Mouse (Mus musculus) forebrain, embryonic 11.5 days (tissue): ENCODE results near the gene Slc35b2. TPM values are rescaled to one million over a fixed set of nuclear protein-coding genes. Genes with fewer than 3 reads are reported as not detected.
A peak's percentile ranks its signal among the peaks of the same experiment; 100 is the strongest.

Experiments
- ATAC-seq: fragments of 200-750 bp; cut with Nextera tagmentation; replicated peaks from 2 replicates; pipeline ENCODE4 v1.8.0; 2017; ENCODE audit warnings: moderate TSS enrichment; ENCODE audit not compliant: low FRiP score
- DNase-seq: peaks from one replicate; pipeline ENCODE4 v3.0.0-alpha.2; 2017; ENCODE audit warnings: low spot score
- H3K27ac ChIP-seq: fragments of 300-500 bp; sonication (generic); 2 replicates; pipeline ENCODE4 v1.5.1; 2014; ENCODE audit warnings: low read depth, low read length
- H3K27me3 ChIP-seq: fragments of 300-500 bp; sonication (generic); 2 replicates; pipeline ENCODE4 v1.6.1; 2014; ENCODE audit warnings: mild to moderate bottlenecking, low read length, mixed read lengths; ENCODE audit not compliant: control insufficient read depth, insufficient read depth
- H3K36me3 ChIP-seq: fragments of 300-500 bp; sonication (generic); 2 replicates; pipeline ENCODE4 v1.6.1; 2014; ENCODE audit warnings: mild to moderate bottlenecking, low read length, moderate library complexity, mixed read lengths; ENCODE audit not compliant: control insufficient read depth, insufficient read depth
- H3K4me1 ChIP-seq: fragments of 300-500 bp; sonication (generic); replicated peaks from 2 replicates; pipeline ENCODE4 v1.6.1; 2014; ENCODE audit warnings: low read length, mixed read lengths; ENCODE audit not compliant: control insufficient read depth, insufficient read depth
- H3K4me2 ChIP-seq: fragments of 300-500 bp; sonication (generic); 2 replicates; pipeline ENCODE4 v1.6.1; 2014; ENCODE audit warnings: low read depth, mild to moderate bottlenecking, low read length, moderate library complexity, mixed read lengths; ENCODE audit not compliant: severe bottlenecking
- H3K4me3 ChIP-seq: fragments of 300-500 bp; sonication (generic); 2 replicates; pipeline ENCODE4 v1.5.1; 2014; ENCODE audit warnings: low read depth, low read length
- H3K9ac ChIP-seq: fragments of 300-500 bp; sonication (generic); 2 replicates; pipeline ENCODE4 v1.6.1; 2014; ENCODE audit warnings: low read length
- H3K9me3 ChIP-seq: fragments of 300-500 bp; sonication (generic); 2 replicates; pipeline ENCODE4 v1.6.1; 2016; ENCODE audit warnings: low read length, mixed read lengths; ENCODE audit not compliant: control insufficient read depth
- WGBS: fragments of 180-500 bp; shearing (Covaris S2); extraction: QIAGEN DNeasy Blood & Tissue Kit; methylation state at CpG from one replicate; pipeline ENCODE4 v1.1.7; 2014; 5-methylcytosine and 5-hydroxymethylcytosine counted together
- polyA plus RNA-seq: library from polyadenylated mRNA; unstranded; fragments of >200 nt; fragmentation: Nextera tagmentation; extraction: Ambion mirVana; gene quantifications from 2 replicates; pipeline ENCODE4 v1.2.1, GENCODE M21; 2014

The Slc35b2 gene
- 103 and 105 TPM in 2 replicates for polyA plus RNA-seq

DNA sequence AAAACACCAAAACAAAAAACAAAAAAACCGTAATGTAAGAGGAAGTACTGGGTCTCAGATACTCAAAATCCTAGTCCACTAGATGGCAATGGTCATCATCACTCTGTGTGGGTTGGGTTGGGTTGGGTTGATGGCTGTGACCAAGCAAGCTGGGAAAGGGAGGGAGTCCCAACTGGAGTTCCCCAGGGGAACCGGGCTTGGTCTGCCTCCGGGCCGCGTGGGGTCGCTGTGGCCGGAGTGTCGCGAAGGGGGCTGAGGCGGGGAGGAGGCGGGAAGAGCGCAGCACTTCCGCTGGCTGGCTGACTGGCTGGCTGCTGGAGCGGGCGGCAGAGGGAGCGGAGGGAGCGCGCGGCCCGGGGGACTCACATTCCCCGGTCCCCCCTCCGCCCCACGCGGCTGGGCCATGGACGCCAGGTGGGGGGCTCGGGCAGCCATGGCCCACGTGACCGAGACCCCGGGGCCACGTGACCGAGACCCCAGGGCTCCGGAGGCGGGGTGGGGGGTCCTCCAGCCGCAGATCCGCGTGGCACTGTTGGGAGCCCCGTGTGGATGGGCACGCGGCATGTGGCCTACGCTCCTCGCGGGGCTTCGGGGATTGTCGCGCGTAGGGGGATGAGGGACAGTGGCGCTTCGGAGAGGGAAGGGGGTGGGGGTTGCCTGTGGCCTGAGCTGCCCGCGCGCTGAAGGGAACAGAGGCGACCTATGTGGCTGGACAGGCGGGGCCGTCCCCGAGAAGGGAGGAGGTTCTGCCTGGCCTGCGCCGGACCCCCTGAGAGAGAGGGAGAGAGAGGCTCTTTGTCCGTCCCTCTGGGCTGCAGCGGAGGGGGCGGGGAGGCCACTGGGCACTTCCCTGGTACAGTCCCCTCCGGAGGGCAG is at the start of gene Slc35b2:
Gene Slc35b2 (plus strand): TSS at position 220 of the 876 bp plus-strand sequence.
- H3K9ac ChIP-seq, result peak within 1 kb of the TSS; percentile 89
- peak within 1 kb of the TSS; percentile 86 for H3K4me3 ChIP-seq
- DNase-seq (peak; percentile 97), ATAC-seq (peak; percentile 87)
- peak within 1 kb of the TSS; percentile 93 for H3K4me2 ChIP-seq
- H3K27ac ChIP-seq, result peak within 1 kb of the TSS; percentile 84
- H3K4me1 ChIP-seq, result peaks cover 8% of the 10 kb centered on the region; the same call in 1 of the 2 replicates
- H3K9me3 ChIP-seq, result no peaks in the 10 kb centered on the region
- under 1% methylated on average over 59 of the region's 61 CpGs for WGBS
- H3K27me3 ChIP-seq, result no peaks in the 10 kb centered on the region
- H3K36me3 ChIP-seq, result peaks cover 21% of the 10 kb centered on the region

DNA sequence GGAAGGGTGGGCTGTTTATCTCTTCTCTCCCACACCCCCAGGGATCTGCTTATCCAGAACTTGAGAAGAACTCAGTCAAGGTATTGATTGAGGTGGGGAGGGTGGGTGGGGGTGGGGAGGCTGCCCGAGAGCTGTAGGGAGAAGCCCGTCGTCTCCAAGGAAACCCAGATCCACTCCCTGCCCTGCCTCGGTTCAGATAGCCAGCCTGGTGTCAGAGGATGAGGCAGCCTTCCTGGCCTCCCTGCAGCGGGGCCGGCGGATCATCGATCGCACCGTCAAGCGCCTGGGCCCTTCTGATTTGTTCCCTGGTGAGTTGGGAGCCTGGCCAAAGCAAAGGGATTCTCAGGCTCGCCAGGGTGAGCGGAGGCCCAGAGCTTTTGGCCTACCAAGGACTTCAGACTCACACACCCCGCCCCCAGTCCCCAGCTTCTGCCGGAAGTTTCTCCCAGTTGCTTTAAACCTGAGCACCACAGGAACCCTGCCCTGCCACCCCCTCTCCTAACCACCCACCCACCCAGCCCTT is 48.4 kb upstream of the Slc35b2 start:
- no peak overlapping the region for H3K9ac ChIP-seq
- no peaks in the 10 kb centered on the region; the same call in 1 of the 2 replicates for H3K36me3 ChIP-seq
- no peak overlapping the region for H3K27ac ChIP-seq
- no peak overlapping the region for H3K4me3 ChIP-seq
- DNase-seq (no peak), ATAC-seq (no peak)
- H3K4me1 ChIP-seq, result no peaks in the 10 kb centered on the region
- no peaks in the 10 kb centered on the region for H3K27me3 ChIP-seq
- no peak overlapping the region for H3K4me2 ChIP-seq
- 59% methylated on average over 15 of the region's 15 CpGs for WGBS
- H3K9me3 ChIP-seq, result no peaks in the 10 kb centered on the region

DNA sequence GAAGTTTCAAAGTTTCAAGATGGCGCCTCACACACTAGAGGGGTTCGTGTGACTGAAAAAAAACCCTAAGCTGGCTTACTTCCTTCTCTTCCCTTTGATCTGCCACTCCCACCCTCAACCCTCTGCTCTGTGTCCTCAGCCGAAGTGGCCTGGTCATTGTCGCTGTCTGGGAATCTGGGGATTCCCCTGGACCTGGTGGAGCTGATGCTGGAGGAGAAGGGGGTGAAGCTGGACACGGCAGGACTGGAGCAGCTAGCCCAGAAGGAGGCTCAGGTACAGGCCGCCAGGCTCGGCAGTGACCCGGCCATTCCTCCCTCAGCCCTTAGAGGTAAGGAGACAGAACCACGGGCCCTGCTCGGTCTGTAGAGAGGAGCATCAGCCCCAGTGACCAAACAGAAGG is 47.9 kb upstream of the Slc35b2 start:
- Histone ChIP-seq H3K9me3 (no peaks in the 10 kb centered on the region), H3K27me3 (no peaks in the 10 kb centered on the region), H3K4me3 (no peak overlapping the region), H3K4me1 (no peaks in the 10 kb centered on the region), H3K36me3 (no peaks in the 10 kb centered on the region; the same call in 1 of the 2 replicates), H3K9ac (no peak overlapping the region), H3K4me2 (no peak overlapping the region), H3K27ac (no peak overlapping the region)
- WGBS, result 90% methylated on average over 10 of the region's 10 CpGs
- DNase-seq (no peak), ATAC-seq (no peak)

DNA sequence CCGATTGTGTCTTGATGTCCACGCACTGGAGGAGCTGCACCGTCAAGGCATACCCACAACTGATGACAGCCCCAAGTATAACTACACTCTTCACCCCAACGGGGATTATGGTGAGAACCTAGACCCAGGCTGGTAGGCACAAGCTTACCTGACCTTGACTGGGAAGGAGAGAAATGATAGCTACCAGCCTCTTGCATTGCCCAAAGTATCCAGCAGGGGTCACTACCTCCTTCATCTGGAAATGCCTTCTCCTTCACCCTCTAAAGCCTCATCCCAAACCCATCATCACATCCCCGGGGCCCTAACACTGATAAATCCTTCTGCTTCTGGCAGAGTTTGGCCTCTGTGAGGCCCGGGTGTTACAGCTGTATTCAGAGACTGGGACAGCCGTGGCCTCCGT is 47.2 kb upstream of the Slc35b2 start:
- H3K9ac ChIP-seq, result no peak overlapping the region
- 56% methylated on average over 8 of the region's 8 CpGs for WGBS
- no peak overlapping the region for H3K4me2 ChIP-seq
- H3K27ac ChIP-seq, result no peak overlapping the region
- H3K27me3 ChIP-seq, result no peaks in the 10 kb centered on the region
- H3K36me3 ChIP-seq, result no peaks in the 10 kb centered on the region; the same call in 1 of the 2 replicates
- no peak overlapping the region for H3K4me3 ChIP-seq
- H3K4me1 ChIP-seq, result no peaks in the 10 kb centered on the region
- H3K9me3 ChIP-seq, result no peaks in the 10 kb centered on the region
- DNase-seq, result peak; percentile 86
- peak; percentile 55; the same call in 1 of the 2 replicates for ATAC-seq

DNA sequence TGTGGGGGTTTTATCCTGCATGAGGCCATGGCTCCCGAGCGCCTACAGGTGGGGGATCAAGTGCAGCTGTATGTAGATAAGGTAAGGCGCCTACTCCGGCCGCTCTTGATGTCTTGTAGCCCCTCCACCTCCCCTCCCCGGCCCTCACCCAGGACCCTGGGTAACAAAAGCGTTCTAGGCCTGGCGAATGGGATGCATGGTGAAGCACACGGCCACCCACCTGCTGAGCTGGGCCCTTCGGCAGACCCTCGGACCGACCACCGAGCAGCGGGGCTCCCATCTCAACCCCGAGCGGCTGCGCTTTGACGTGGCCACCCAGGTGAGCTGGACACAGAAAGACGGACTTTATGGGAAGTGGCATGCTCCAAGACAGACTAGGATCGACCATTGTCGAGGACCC is 46.5 kb upstream of the Slc35b2 start:
- H3K4me2 ChIP-seq, result no peak overlapping the region
- H3K4me1 ChIP-seq, result no peaks in the 10 kb centered on the region
- H3K9me3 ChIP-seq, result no peaks in the 10 kb centered on the region
- H3K36me3 ChIP-seq, result no peaks in the 10 kb centered on the region
- no peak overlapping the region for H3K4me3 ChIP-seq
- H3K27ac ChIP-seq, result no peak overlapping the region
- no peak overlapping the region for H3K9ac ChIP-seq
- ATAC-seq (no peak), DNase-seq (no peak)
- WGBS, result 94% methylated on average over 21 of the region's 21 CpGs
- no peaks in the 10 kb centered on the region for H3K27me3 ChIP-seq

DNA sequence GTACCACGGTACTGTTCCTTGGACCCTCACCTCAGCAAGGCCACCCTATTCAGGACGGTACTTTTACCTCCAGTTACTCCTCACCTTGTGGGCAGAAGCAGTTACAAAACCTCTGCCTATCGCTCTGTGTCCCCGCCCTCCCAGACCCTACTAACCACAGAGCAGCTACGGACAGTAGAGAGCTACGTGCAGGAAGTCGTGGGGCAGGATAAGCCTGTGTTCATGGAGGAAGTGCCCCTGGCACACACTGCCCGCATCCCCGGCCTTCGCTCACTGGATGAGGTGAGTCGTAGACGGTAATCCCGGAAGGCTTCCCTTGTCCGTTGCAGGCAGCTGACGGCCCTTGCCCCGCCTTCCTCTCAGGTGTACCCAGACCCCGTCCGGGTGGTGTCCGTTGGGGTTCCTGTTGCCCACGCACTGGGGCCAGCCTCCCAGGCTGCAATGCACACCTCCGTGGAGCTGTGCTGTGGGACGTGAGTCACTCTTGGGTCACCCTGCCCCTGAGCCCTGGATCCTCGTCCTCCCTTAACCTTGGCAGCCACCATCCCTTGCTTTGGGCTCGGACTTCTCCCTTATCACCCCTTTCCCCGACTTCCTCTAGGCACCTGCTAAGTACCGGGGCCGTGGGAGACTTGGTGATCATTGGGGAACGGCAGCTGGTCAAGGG is 46.0 kb upstream of the Slc35b2 start:
- H3K9ac ChIP-seq, result no peak overlapping the region
- DNase-seq, result no peak
- no peaks in the 10 kb centered on the region for H3K36me3 ChIP-seq
- WGBS, result 90% methylated on average over 28 of the region's 28 CpGs
- no peak overlapping the region for H3K27ac ChIP-seq
- no peaks in the 10 kb centered on the region for H3K9me3 ChIP-seq
- no peaks in the 10 kb centered on the region for H3K4me1 ChIP-seq
- no peak overlapping the region for H3K4me2 ChIP-seq
- ATAC-seq, result no peak
- no peak overlapping the region for H3K4me3 ChIP-seq
- H3K27me3 ChIP-seq, result no peaks in the 10 kb centered on the region

DNA sequence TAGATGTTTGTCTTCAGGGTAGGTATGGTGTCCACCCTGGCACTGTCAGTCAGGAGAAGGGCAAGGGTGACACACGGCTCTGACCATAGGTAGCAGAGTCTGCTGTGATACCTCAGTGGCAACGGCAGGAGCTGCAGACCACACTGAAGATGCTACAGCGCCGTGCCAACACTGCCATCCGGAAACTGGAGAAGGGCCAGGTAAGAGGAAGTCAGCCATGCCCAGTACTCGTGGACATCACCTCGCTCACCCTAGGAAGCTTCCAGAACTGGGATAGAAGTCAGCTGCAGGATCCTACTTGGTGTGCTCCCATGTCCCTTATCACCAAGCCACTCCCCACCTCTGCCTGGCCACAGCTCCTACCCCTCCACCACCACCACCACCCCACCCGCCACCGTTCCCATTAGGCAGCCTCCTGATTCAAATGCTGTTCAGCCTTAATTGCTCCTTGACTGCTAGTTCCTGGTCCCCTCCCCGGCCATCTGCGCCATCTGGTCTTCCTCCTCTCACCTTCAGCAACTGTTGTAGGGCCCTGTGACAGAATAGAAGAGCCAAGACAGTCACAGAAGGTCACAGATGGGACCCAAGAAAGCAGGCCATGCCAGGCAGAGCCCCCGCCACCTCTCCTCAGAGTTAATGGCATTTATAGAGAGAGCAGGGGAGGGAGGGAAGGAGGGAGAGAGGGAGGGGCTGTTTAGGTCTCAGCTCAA is 44.8 kb upstream of the Slc35b2 start:
- no peaks in the 10 kb centered on the region for H3K27me3 ChIP-seq
- H3K9ac ChIP-seq, result no peak overlapping the region
- H3K36me3 ChIP-seq, result no peaks in the 10 kb centered on the region
- ATAC-seq (no peak), DNase-seq (no peak)
- WGBS, result 90% methylated on average over 12 of the region's 12 CpGs
- H3K4me1 ChIP-seq, result 0 out of 2 replicates have a peak, but pooled peaks cover 2% of the 10 kb centered on the region
- H3K4me2 ChIP-seq, result no peak overlapping the region
- no peak overlapping the region for H3K27ac ChIP-seq
- H3K4me3 ChIP-seq, result no peak overlapping the region
- H3K9me3 ChIP-seq, result no peaks in the 10 kb centered on the region

DNA sequence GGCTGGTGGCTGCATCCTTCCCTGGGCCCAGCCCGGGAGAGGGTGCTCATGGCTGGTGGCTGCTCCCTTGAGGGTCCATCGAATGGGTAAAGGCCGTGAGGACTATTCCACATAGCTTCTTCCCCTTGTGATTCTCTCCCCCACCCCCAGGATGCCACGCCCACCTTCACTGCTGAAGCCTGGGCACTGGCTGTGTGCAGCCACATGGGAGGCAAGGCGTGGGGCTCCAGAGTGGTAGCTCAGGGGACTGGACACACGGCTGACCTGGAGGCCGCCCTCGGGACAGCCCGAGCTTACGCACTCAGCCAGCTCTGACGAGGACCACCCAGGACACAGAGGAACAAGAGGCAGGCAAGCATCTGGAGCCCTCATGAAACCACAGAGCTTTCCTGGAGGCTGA is 43.5 kb upstream of the Slc35b2 start:
- no peak for ATAC-seq
- H3K27me3 ChIP-seq, result no peaks in the 10 kb centered on the region
- no peak overlapping the region for H3K4me3 ChIP-seq
- DNase-seq, result no peak
- no peaks in the 10 kb centered on the region for H3K9me3 ChIP-seq
- 0 out of 2 replicates have a peak, but pooled peaks cover 2% of the 10 kb centered on the region for H3K4me1 ChIP-seq
- H3K27ac ChIP-seq, result no peak overlapping the region
- WGBS, result 82% methylated on average over 11 of the region's 11 CpGs
- H3K36me3 ChIP-seq, result no peaks in the 10 kb centered on the region
- no peak overlapping the region for H3K9ac ChIP-seq
- no peak overlapping the region for H3K4me2 ChIP-seq
